Mouse (Mus musculus) heart, postnatal 25 days (tissue): Measurements from ENCODE around the gene Ddx47. TPM values are rescaled to one million over a fixed set of nuclear protein-coding genes. Genes with fewer than 3 reads are reported as not detected.

Experiments used
- DNase-seq: peaks from one replicate; pipeline ENCODE4 v3.0.0; 2022; ENCODE audit warnings: low spot score
- intact Hi-C: fragments of 180-260 bp; cut with DNase I; formaldehyde crosslinking; loops from one replicate; pipeline ENCODE4 v1.15.1; 2025
- total RNA-seq, 2 experiments: library from RNA; stranded (reverse); gene quantifications; 2 replicates each; pipeline ENCODE4 v1.2.3; 2021

Gene Ddx47
- total RNA-seq, 2 experiments from 2014 or later, result 38.4 to 42.4 TPM

DNA sequence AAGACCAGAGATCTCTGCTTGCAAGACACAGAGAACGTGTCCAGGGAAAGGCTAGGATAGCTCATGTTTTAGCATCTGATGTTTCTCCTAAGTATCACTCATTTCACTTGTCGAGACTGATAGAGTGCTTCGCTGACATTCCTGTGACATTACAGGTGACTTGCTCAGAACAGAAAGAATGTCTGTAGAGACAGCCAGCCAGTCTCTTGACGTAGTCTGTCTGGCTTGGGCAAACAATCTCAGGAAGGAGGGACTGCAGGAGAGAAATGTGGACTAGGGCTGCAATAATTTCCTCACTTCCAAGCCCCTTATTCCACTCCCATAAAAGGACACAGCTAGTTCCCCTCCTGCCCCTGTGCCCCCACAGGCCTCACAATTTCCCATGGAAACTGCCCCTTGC, 11.1 kb upstream of the Ddx47 start:
- intact Hi-C loops, result no loop called here

GRCm38 (mm10) chr6:135001991-135002390, 9.4 kb upstream of the Ddx47 start:
- no peak for DNase-seq
- intact Hi-C loops, result no loop called here

More for the DNA sequence above, 11.1 kb upstream of the Ddx47 start:
- DNase-seq, result no peak

GRCm38 (mm10) chr6:135006372-135006771, 5.0 kb upstream of the Ddx47 start:
- intact Hi-C loops, result no loop called here

DNA sequence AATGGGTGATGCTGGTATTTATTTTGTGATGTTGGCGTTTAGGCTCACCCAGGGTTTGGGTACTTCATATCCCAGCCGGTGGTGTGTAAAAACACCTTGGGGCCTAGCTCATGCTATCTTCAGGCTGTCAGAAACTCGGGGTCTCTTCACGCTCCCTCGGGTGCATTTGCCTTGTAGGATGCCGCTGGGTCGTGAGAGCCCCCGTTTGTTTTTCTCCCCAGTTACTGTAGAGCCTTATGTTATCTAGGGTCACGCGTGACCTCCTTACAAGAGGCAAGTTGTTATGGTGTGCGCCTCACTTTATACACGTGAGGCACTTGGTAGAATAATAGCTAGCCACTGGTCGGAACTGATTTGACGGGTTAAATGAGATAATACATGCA, 313 bp downstream of the Ddx47 start:
- intact Hi-C loops, result no loop called here
- no peak for DNase-seq

More at GRCm38 (mm10) chr6:135006372-135006771, 5.0 kb upstream of the Ddx47 start:
- no peak for DNase-seq

DNA sequence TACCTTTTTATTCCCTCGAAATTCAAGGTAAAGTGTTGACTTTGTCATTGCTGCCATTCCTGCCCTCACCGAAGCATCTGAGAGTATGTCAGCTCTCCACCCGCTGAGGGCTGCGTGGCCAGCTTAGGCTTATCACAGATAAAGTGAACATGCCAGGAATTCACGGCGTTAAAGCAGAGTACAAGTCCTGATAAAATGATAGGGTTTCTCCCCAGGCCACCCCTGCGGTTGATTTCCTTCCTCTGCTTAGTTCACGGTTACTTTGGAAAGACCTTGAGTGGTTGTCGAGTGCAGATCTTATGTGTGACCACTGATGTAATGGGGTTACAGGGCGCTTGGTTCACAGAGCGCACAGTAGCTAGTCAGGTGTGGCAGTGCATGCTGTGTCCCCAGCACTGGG, 5.8 kb downstream of the Ddx47 start:
- intact Hi-C loops, result no loop called here

DNA sequence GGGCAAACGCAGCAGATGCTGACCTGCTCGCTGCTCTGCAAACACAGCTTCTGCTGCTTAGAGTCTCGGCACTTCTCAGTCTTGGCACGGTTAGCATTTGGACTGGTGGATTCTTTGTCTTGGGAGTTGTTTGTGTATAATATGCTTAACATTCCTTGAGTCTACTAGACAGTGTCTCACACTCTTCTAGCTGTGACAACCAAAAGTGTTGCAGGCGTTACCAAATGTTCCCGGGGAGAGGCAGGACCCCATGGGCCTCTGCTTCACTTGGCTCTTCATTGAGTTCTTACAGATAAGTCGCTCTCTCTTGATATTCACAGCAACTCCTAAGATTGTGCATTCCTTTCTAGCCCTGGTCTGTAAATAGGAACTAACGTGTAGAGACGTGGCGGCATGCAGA, 8.2 kb downstream of the Ddx47 start:
- no peak for DNase-seq
- intact Hi-C loops, result no loop called here

More for the DNA sequence above, 5.8 kb downstream of the Ddx47 start:
- no peak for DNase-seq

GRCm38 (mm10) chr6:135021633-135022032, 10.2 kb downstream of the Ddx47 start:
- intact Hi-C loops, result no loop called here
- DNase-seq, result no peak

DNA sequence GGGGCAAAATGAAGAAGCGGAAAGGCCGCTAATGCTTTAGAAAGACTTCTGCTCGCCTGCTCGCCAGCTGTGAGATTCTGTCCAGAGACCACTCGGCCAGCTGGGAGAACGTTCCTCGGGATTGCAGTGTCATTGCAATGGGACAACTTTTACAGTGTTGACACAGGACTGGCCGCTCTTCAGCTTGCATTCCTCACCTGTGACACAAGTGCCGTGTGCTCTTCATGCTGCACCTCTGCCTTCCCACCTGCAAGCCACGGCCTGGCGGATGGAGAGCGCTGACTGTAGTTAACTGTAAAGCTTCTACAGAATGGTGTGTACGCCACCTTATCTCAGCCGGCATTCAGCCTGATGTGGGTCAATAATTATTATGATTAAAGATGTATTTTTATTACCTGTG, 12.0 kb downstream of the Ddx47 start:
- no peak for DNase-seq
- intact Hi-C loops, result no loop called here

DNA sequence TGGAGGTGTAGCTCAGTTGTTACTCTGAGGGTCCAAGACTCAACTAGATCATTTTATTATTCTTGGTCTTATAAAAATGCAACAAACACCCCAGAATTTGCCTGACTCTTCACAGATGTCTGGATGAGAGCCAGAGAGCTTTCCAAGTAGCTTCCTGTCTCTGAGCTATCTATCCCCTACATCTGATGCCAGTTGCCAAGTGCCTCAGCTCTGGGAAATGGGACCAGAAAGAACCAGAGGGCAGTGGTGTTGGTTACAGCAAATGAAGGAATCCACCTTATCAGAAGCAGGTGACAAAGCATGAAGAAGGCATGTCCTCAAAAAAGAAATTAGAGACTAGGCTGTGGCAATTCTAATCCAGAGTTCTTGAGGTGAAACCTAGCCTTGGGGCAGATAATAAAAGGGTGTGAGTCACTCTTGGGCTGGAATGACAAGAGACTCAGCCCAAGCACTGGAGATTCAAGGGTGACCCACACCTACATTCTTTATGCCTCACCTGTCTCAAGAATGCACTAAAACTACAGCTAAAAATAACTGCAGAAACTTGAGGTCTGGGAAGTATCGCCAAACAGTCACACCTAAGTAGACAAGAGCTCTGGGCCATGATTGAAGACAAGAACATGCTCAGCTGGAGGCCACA, 13.5 kb downstream of the Ddx47 start:
- intact Hi-C loops, result loop anchor here (5.0 kb wide), 1 partner anchor 62 kb away; no protein-coding TSS in a partner anchor

GRCm38 (mm10) chr6:135026232-135026631, 14.8 kb downstream of the Ddx47 start:
- DNase-seq, result no peak
- intact Hi-C loops, result loop anchor here (2.0 to 5.0 kb wide), 2 partner anchors 61 to 117 kb away; no protein-coding TSS in a partner anchor

More for the DNA sequence above, 13.5 kb downstream of the Ddx47 start:
- no peak for DNase-seq

GRCm38 (mm10) chr6:135026755-135027154, 15.3 kb downstream of the Ddx47 start:
- intact Hi-C loops, result loop anchor here (2.0 to 5.0 kb wide), 2 partner anchors 61 to 116 kb away; no protein-coding TSS in a partner anchor
- no peak for DNase-seq

GRCm38 (mm10) chr6:135029246-135029645, 17.8 kb downstream of the Ddx47 start:
- DNase-seq, result no peak
- intact Hi-C loops, result loop anchor here (5.0 kb wide), 1 partner anchor 58 kb away; no protein-coding TSS in a partner anchor

DNA sequence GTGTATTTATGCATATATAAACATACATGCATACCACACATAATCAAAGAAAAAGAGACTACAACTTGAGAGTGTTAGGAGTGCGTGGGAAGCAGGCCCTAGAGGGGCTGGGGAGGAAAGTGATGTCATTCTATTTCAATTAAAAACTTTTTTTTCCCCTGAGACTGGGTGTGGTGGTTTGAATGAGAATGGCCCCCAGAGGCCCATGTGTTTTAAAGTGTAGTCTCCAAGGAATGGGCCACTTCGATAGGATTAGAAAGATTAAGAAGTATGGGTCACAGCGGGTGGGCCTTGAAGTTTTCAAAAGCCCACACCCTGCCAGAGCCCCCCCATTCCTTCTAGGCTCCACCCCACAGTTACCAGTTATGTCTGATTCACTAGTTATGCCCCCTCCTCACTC, 27.3 kb downstream of the Ddx47 start:
- DNase-seq, result no peak
- intact Hi-C loops, result no loop called here

DNA sequence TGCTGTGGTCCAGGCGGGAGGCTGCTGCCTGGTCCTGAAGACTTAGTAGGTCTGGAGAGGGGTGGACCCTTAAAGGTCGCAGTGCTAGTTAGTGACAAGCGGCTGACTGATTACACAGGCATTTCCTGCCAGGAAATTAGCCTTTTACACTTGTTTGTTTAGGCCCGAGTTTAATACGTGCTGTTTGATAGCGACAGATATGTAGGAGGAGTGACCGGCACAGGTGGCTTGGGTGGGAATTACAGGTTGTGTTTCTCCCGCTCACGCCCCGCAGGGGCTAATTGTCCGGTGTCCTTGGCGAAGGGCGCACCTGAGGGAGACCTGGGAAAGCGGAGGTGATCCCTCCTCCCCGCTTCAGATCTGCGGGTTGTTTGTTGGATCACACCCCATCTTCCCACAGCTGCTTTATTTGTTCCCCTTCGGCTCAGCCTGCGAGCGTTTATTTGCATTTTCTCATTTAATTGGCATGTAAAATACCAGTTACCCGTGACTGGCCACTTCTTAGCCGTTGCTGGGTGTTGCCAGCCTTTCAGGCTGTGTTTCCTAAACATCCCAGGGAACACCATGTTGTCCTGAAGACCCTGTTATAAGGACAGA, 29.0 kb downstream of the Ddx47 start:
- no peak for DNase-seq
- intact Hi-C loops, result no loop called here

DNA sequence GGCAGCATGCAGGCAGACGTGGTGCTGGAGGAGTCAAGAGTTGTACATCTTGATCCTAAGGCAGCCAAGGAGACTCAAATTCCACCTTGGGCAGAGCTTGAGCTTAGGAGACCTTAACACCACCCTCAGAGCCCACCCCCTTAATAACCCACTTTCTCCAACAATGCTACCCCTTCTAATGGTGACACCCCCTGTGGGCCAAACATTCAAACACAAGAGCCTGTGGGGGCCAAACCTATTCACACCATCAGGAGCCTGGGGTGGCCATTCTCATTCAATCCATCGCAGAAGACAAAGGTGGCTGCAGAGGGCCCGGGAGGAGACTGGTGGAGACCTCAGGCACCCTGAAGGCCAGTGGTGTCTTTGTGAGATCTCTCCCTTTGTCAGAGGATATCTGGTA, 30.5 kb downstream of the Ddx47 start:
- no peak for DNase-seq
- intact Hi-C loops, result no loop called here

- intact Hi-C loops, result no loop called here
These were observed 35.9 kb downstream of the Ddx47 start for GRCm38 (mm10) chr6:135047276-135047675.

GRCm38 (mm10) chr6:135048509-135048908, 37.1 kb downstream of the Ddx47 start:
- intact Hi-C loops, result no loop called here
- no peak for DNase-seq

More at GRCm38 (mm10) chr6:135047276-135047675, 35.9 kb downstream of the Ddx47 start:
- DNase-seq, result no peak

GRCm38 (mm10) chr6:135048956-135049355, 37.5 kb downstream of the Ddx47 start:
- peak; percentile 23 for DNase-seq
- intact Hi-C loops, result no loop called here

- DNase-seq, result no peak
- intact Hi-C loops, result no loop called here
These were observed 42.4 kb downstream of the Ddx47 start for GRCm38 (mm10) chr6:135053789-135054188.

- intact Hi-C loops, result no loop called here
- DNase-seq, result no peak
These were observed 44.5 kb downstream of the Ddx47 start for GRCm38 (mm10) chr6:135055882-135056281.

GRCm38 (mm10) chr6:135060728-135061127, 49.3 kb downstream of the Ddx47 start:
- intact Hi-C loops, result no loop called here
- DNase-seq, result no peak
